27 mouse cellular contexts compared by ENCODE assay signal in the genomic region with DNA sequence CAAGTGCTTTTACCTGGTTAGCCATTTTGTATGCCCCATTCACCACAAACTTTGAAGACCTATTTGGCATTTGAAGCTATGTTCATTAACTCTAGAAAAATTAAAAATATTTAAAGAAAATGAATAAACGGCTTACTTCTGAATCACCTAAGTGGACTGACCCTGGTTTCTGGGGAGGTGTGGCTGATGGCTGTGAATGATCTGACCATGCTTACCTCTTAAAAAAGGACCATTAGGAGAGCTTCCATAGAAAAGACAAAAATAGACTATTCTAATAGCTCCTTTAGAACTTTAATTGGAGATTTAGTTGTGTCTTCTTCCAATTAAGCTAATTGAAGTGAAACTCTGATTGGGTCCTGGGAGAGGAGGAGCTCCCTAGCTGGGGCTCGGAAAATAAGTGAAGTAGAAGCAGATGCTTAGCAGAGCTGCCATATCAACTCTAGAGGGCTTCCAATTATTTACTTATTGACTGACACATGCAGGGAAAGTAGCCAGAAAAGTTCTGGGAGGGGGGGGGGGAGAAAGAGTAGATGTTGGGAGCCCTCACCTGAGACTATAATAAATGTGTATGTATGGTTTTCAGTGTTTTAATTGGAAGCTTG.
"Had no signal": no experiment of that assay in that cellular context is flagged by ENCODE, and none has a peak within 500 bp of the region (broad histone marks: within the 10 kb centered on the region; RNA-seq: fewer than 3 reads in every experiment).

No protein-coding gene starts in this region.

- H3K4me1 ChIP-seq: heart, embryonic 13.5 days; heart, embryonic 15.5 days; hindbrain, embryonic 13.5 days; hindbrain, embryonic 15.5 days; kidney, embryonic 15.5 days; limb, embryonic 13.5 days; limb, embryonic 15.5 days; liver, embryonic 12.5 days had no signal

- H3K4me2 ChIP-seq: heart, embryonic 11.5 days; heart, embryonic 13.5 days; heart, embryonic 15.5 days; hindbrain, embryonic 13.5 days; hindbrain, embryonic 15.5 days; kidney, embryonic 15.5 days; limb, embryonic 13.5 days; limb, embryonic 15.5 days; liver, embryonic 12.5 days had no signal

- DNase-seq: gastrocnemius, postnatal 14 days; gastrocnemius, postnatal 36 days; heart, adult 11 months; heart, adult 2 months; heart, postnatal 14 days; heart, postnatal 36 days; kidney, adult 11 months; kidney, adult 2 months; kidney, adult 9 months; kidney, postnatal 14 days; kidney, postnatal 36 days; layer of hippocampus, adult 9-11 months; layer of hippocampus, postnatal 36 days; left cerebral cortex, postnatal 4 days had no signal

- H3K27me3 ChIP-seq: heart, embryonic 13.5 days; heart, embryonic 15.5 days; hindbrain, embryonic 13.5 days; hindbrain, embryonic 15.5 days; kidney, embryonic 15.5 days; limb, embryonic 13.5 days; limb, embryonic 15.5 days; liver, embryonic 12.5 days had no signal

- H3K36me3 ChIP-seq: heart, embryonic 13.5 days; heart, embryonic 15.5 days; hindbrain, embryonic 13.5 days; hindbrain, embryonic 15.5 days; kidney, embryonic 15.5 days; limb, embryonic 13.5 days; limb, embryonic 15.5 days; liver, embryonic 12.5 days had no signal

- ATAC-seq: hindbrain, postnatal 0 days; intestine, embryonic 16.5 days; liver, embryonic 12.5 days had no signal

- H3K9me3 ChIP-seq: heart, embryonic 13.5 days; heart, embryonic 15.5 days; hindbrain, embryonic 13.5 days; hindbrain, embryonic 15.5 days; kidney, embryonic 15.5 days; limb, embryonic 15.5 days; liver, embryonic 12.5 days had no signal

- H3K9ac ChIP-seq: heart, embryonic 13.5 days; heart, embryonic 15.5 days; hindbrain, embryonic 13.5 days; hindbrain, embryonic 15.5 days; kidney, embryonic 15.5 days; limb, embryonic 13.5 days; limb, embryonic 15.5 days; liver, embryonic 12.5 days; liver, embryonic 14.5 days had no signal

- H3K27ac ChIP-seq: heart, adult 2 months; heart, embryonic 13.5 days; heart, embryonic 15.5 days; hindbrain, embryonic 13.5 days; hindbrain, embryonic 15.5 days; hindbrain, postnatal 0 days; kidney, embryonic 15.5 days; kidney, postnatal 0 days; limb, embryonic 13.5 days; limb, embryonic 15.5 days; liver, embryonic 12.5 days; liver, embryonic 14.5 days had no signal

- H3K4me3 ChIP-seq: heart, adult 2 months; heart, embryonic 13.5 days; heart, embryonic 15.5 days; hindbrain, embryonic 13.5 days; hindbrain, embryonic 15.5 days; kidney, embryonic 15.5 days; limb, embryonic 13.5 days; limb, embryonic 15.5 days; liver, embryonic 12.5 days had no signal
